Mouse (Mus musculus) CH12.LX (cell line): Measurements from ENCODE around the gene Jagn1.

Experiments
- CTCF ChIP-seq, 2 experiments: IDR thresholded peaks in 1 of 2; conservative IDR thresholded peaks in 1 of 2; 2 replicates each; pipeline ENCODE4 v1.5.1; 2011 to 2012; ENCODE audit warnings: low read depth in 2 of 2, low read length in 2 of 2, improper control_type of control experiment in 1 of 2, inconsistent platforms in 1 of 2, mild to moderate bottlenecking in 1 of 2, moderate library complexity in 1 of 2
- HCFC1 ChIP-seq: IDR thresholded peaks from 2 replicates; pipeline ENCODE4 v1.6.1; 2012; ENCODE audit warnings: low read depth, mild to moderate bottlenecking, inconsistent platforms, low read length, improper control_type of control experiment
- POLR2A ChIP-seq: IDR thresholded peaks from 2 replicates; pipeline ENCODE4 v1.6.1; 2011; ENCODE audit warnings: low read depth, mild to moderate bottlenecking, improper control_type of control experiment, low read length
- ZMIZ1 ChIP-seq: IDR thresholded peaks from 2 replicates; pipeline ENCODE4 v1.6.1; 2012; ENCODE audit warnings: low read depth, mild to moderate bottlenecking, inconsistent platforms, low read length, improper control_type of control experiment

- TF ChIP-seq CTCF (conservative IDR thresholded peaks at IDR 0.05 in 1 of 2, IDR thresholded peaks at IDR 0.05 in 1 of 2; ENCODE audit: low read depth in 2 of 2, low read length in 2 of 2): no peak
- no peak for TF ChIP-seq POLR2A
- no peak for TF ChIP-seq HCFC1
- no peak for TF ChIP-seq ZMIZ1
These were observed 52.0 kb downstream of the Jagn1 start for GRCm38 (mm10) chr6:113494258-113494788.
